Mouse (Mus musculus): ENCODE measurements at regions not wholly inside any gene's neighbourhood (a gene's known extent, or its start where the extent isn't known, plus 50 kb on each side); places are given as distances from the start of the nearest gene placed in this dataset.

- Histone ChIP-seq H3K4me1 (ENCODE audit: control insufficient read depth in 2 of 2, insufficient read depth in 2 of 2, low read length in 2 of 2, poor library complexity in 1 of 2) (no peaks in the 10 kb centered on the region), H3K4me3 (ENCODE audit: insufficient read depth in 1 of 2, low read depth in 1 of 2, low read length in 2 of 2, poor library complexity in 1 of 2, severe bottlenecking in 1 of 2) (no peak overlapping the region), H3K9ac (ENCODE audit: insufficient read depth, low read depth, low read length, poor library complexity, severe bottlenecking) (no peak overlapping the region), H3K9me3 (ENCODE audit: control insufficient read depth, insufficient read depth, low read depth, low read length) (no peaks in the 10 kb centered on the region), H3K27ac (ENCODE audit: insufficient read depth, low read depth, low read length, poor library complexity, severe bottlenecking) (no peak overlapping the region), H3K36me3 (ENCODE audit: control insufficient read depth, insufficient read depth, low read length, poor library complexity, severe bottlenecking) (no peaks in the 10 kb centered on the region)
- no peak for DNase-seq (ENCODE audit: low read depth, low spot score)
- in situ Hi-C loops (cut with MboI; ENCODE audit: low sequenced_read_pairs in 2 of 2, unreplicated experiment in 2 of 2), result no loop called here
- TF ChIP-seq HCFC1 (IDR thresholded peaks at IDR 0.05; ENCODE audit: borderline replicate concordance, insufficient read depth, low read length) (no peak), MAFK (IDR thresholded peaks at IDR 0.05; ENCODE audit: insufficient read depth, low read depth, low read length) (no peak), ZNF384 (IDR thresholded peaks at IDR 0.05; ENCODE audit: low read depth, low read length) (no peak), ZC3H11A (IDR thresholded peaks at IDR 0.05; ENCODE audit: borderline replicate concordance, low read depth, low read length) (no peak), CHD2 (IDR thresholded peaks at IDR 0.05; ENCODE audit: low read depth, low read length) (no peak)
Measured at GRCm38 (mm10) chr10:91827074-91827473, 646.0 kb upstream of the Tmpo start.

- Histone ChIP-seq H3K4me3 (ENCODE audit: insufficient read depth in 1 of 2, low read depth in 1 of 2, low read length in 2 of 2, poor library complexity in 1 of 2, severe bottlenecking in 1 of 2) (no peak overlapping the region), H3K4me1 (ENCODE audit: control insufficient read depth in 2 of 2, insufficient read depth in 2 of 2, low read length in 2 of 2, poor library complexity in 1 of 2) (no peaks in the 10 kb centered on the region), H3K9me3 (ENCODE audit: control insufficient read depth, insufficient read depth, low read depth, low read length) (no peaks in the 10 kb centered on the region), H3K36me3 (ENCODE audit: control insufficient read depth, insufficient read depth, low read length, poor library complexity, severe bottlenecking) (no peaks in the 10 kb centered on the region; the same call in 1 of the 2 replicates), H3K9ac (ENCODE audit: insufficient read depth, low read depth, low read length, poor library complexity, severe bottlenecking) (no peak overlapping the region), H3K27ac (ENCODE audit: insufficient read depth, low read depth, low read length, poor library complexity, severe bottlenecking) (no peak overlapping the region)
- in situ Hi-C loops (cut with MboI; ENCODE audit: low sequenced_read_pairs in 2 of 2, unreplicated experiment in 2 of 2), result no loop called here
- TF ChIP-seq CHD2 (IDR thresholded peaks at IDR 0.05; ENCODE audit: low read depth, low read length) (no peak), ZC3H11A (IDR thresholded peaks at IDR 0.05; ENCODE audit: borderline replicate concordance, low read depth, low read length) (no peak), HCFC1 (IDR thresholded peaks at IDR 0.05; ENCODE audit: borderline replicate concordance, insufficient read depth, low read length) (no peak), ZNF384 (IDR thresholded peaks at IDR 0.05; ENCODE audit: low read depth, low read length) (no peak), MAFK (IDR thresholded peaks at IDR 0.05; ENCODE audit: insufficient read depth, low read depth, low read length) (no peak)
- DNase-seq (ENCODE audit: low read depth, low spot score), result no peak
Measured at GRCm38 (mm10) chr10:91823499-91823898, 642.4 kb upstream of the Tmpo start.

- in situ Hi-C loops (cut with MboI; ENCODE audit: low sequenced_read_pairs in 2 of 2, unreplicated experiment in 2 of 2), result no loop called here
Measured at GRCm38 (mm10) chr10:91804870-91805269, 623.8 kb upstream of the Tmpo start.

More at GRCm38 (mm10) chr10:91804870-91805269, 623.8 kb upstream of the Tmpo start:
- H3K27ac ChIP-seq (ENCODE audit: insufficient read depth, low read depth, low read length, poor library complexity, severe bottlenecking), result no peak overlapping the region
- H3K4me1 ChIP-seq (ENCODE audit: control insufficient read depth in 2 of 2, insufficient read depth in 2 of 2, low read length in 2 of 2, poor library complexity in 1 of 2), result no peaks in the 10 kb centered on the region
- DNase-seq (ENCODE audit: low read depth, low spot score), result no peak
- H3K9ac ChIP-seq (ENCODE audit: insufficient read depth, low read depth, low read length, poor library complexity, severe bottlenecking), result no peak overlapping the region
- H3K36me3 ChIP-seq (ENCODE audit: control insufficient read depth, insufficient read depth, low read length, poor library complexity, severe bottlenecking), result no peaks in the 10 kb centered on the region
- TF ChIP-seq ZC3H11A (IDR thresholded peaks at IDR 0.05; ENCODE audit: borderline replicate concordance, low read depth, low read length) (no peak), HCFC1 (IDR thresholded peaks at IDR 0.05; ENCODE audit: borderline replicate concordance, insufficient read depth, low read length) (no peak), ZNF384 (IDR thresholded peaks at IDR 0.05; ENCODE audit: low read depth, low read length) (no peak), CHD2 (IDR thresholded peaks at IDR 0.05; ENCODE audit: low read depth, low read length) (no peak), MAFK (IDR thresholded peaks at IDR 0.05; ENCODE audit: insufficient read depth, low read depth, low read length) (no peak)
- H3K4me3 ChIP-seq (ENCODE audit: insufficient read depth in 1 of 2, low read depth in 1 of 2, low read length in 2 of 2, poor library complexity in 1 of 2, severe bottlenecking in 1 of 2), result no peak overlapping the region
- no peaks in the 10 kb centered on the region for H3K9me3 ChIP-seq (ENCODE audit: control insufficient read depth, insufficient read depth, low read depth, low read length)

All from ES-E14 (cell line).